Mouse (Mus musculus) small intestine, adult 2 months (tissue): ENCODE measurements around the gene Mlana. TPM values are rescaled to one million over a fixed set of nuclear protein-coding genes. Genes with fewer than 3 reads are reported as not detected.

ENCODE experiments used
- H3K27ac ChIP-seq: fragments of 200-500 bp; 2 replicates; pipeline ENCODE4 v1.5.1; 2012; ENCODE audit warnings: low read depth, low read length, control low read depth, inconsistent platforms; ENCODE audit not compliant: insufficient read depth
- H3K27me3 ChIP-seq: fragments of 200-500 bp; 2 replicates; pipeline ENCODE4 v1.6.1; 2012; ENCODE audit warnings: mild to moderate bottlenecking, moderate library complexity, low read length, inconsistent platforms; ENCODE audit not compliant: control insufficient read depth, insufficient read depth
- H3K36me3 ChIP-seq: fragments of 200-500 bp; 2 replicates; pipeline ENCODE4 v1.6.1; 2012; ENCODE audit warnings: mild to moderate bottlenecking, low read length, control low read depth, inconsistent platforms; ENCODE audit not compliant: control insufficient read depth, insufficient read depth
- H3K4me1 ChIP-seq: fragments of 200-500 bp; 2 replicates; pipeline ENCODE4 v1.6.1; 2012; ENCODE audit warnings: low read length, inconsistent platforms, mixed read lengths; ENCODE audit not compliant: control insufficient read depth, insufficient read depth, insufficient read length
- H3K4me3 ChIP-seq: fragments of 200-500 bp; 2 replicates; pipeline ENCODE4 v1.5.1; 2012; ENCODE audit warnings: low read depth, mild to moderate bottlenecking, control low read depth, inconsistent platforms, low read length, moderate library complexity
- CTCF ChIP-seq: fragments of 200-500 bp; IDR thresholded peaks from 2 replicates; pipeline ENCODE4 v1.5.1; 2012; ENCODE audit warnings: low read depth, mild to moderate bottlenecking, control low read depth, inconsistent platforms, low read length, moderate library complexity, mixed read lengths; ENCODE audit not compliant: insufficient replicate concordance, insufficient read length; ENCODE audit errors: extremely low read depth
- POLR2A ChIP-seq: fragments of 200-500 bp; IDR thresholded peaks from 2 replicates; pipeline ENCODE4 v1.6.1; 2012; ENCODE audit warnings: low read depth, mild to moderate bottlenecking, control low read depth, inconsistent platforms, low read length, moderate library complexity
- WGBS: fragments of 180-500 bp; shearing (Covaris S2); methylation state at CpG from one replicate; pipeline ENCODE4 v1.1.7; 2018; 5-methylcytosine and 5-hydroxymethylcytosine counted together
- polyA plus RNA-seq: library from polyadenylated mRNA; depleted of rRNA; stranded (reverse); fragments of >200 nt; gene quantifications from 2 replicates; pipeline ENCODE4 v1.2.3, GENCODE M21; 2012

The Mlana gene
- polyA plus RNA-seq, 1 experiment = not detected

DNA sequence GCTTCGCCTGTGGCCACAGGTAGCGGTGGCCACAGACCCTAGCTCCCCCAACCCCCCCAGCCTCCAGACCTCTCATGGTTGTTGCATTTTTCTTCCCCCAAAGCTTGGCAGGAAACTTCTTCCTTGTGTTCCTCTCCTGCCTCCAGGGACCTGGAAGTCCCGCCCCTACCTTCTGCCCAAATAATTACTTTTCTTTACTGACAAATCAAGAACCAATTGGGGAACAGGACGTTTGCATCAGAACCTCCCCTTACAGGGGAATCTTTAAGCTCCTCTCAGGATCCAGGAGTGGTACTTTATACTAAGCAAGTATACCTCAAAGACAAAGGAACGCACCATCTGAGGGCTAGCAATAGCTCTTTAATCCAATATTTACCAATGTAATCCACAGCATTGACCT lies 32.7 kb upstream of the Mlana start:
- no peak for TF ChIP-seq CTCF
- no peak for TF ChIP-seq POLR2A
- H3K4me1 ChIP-seq = peaks cover 22% of the 10 kb centered on the region; the same call in 1 of the 2 replicates
- H3K4me3 ChIP-seq = no peak overlapping the region
- no peaks in the 10 kb centered on the region for H3K27me3 ChIP-seq
- no peaks in the 10 kb centered on the region for H3K36me3 ChIP-seq
- WGBS = 85% methylated on average over 5 of the region's 5 CpGs
- H3K27ac ChIP-seq = no peak overlapping the region

DNA sequence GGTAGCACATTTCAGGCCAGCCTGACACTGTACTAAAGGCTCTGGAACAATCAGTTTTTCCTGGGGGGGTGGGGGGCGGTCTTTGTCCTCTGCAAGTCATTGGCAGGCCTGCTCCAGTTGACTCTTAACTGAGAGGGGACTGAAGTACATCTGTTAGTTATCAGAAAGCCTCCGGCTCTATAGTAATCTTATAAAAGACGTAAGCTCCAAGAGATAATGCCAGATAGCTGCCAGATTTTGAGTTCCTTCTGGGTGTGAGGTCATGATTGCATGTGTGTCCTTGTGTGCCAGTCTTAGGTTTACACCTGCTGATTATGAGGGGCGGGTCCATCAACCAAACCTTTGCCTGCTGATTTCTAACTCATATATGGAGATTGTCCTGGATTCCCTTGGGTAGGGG lies 31.5 kb upstream of the Mlana start:
- Histone ChIP-seq H3K36me3 (no peaks in the 10 kb centered on the region), H3K27me3 (no peaks in the 10 kb centered on the region), H3K4me1 (peaks cover 21% of the 10 kb centered on the region; the same call in 1 of the 2 replicates), H3K27ac (peak overlapping the region; percentile 65; the same call in 1 of the 2 replicates), H3K4me3 (no peak overlapping the region)
- WGBS = 33% methylated on average over 4 of the region's 4 CpGs
- TF ChIP-seq CTCF (no peak), POLR2A (no peak)

DNA sequence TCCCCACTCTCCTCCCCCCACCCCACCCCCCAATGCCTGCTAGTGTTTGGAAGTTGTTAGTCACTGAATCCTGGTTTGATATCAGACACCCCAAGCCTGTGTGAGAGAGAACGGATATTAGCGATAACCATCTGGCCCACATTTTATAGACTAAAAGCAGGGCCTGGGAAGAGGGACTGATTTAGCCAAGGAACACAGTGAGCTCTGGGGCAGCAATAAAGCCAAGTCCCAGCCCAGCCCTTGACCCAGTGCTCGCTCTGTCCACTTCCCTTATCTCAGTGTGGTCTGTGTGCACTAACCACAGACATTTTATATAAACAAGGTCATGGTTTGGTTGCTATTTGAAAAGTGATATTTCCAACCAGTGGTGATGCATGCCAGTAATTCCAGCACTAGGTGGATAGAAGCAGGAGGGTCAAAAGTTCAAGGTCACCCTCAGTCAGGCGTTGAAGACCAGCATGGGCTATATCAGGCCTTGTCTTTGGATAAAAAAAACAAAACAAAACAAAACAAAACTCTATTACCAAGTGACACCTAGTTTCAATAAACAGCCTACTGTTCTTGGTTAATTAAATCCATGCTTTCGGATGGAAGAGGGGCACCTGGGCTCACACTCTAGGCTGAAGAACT lies 30.5 kb upstream of the Mlana start:
- Histone ChIP-seq H3K27ac (no peak overlapping the region), H3K4me3 (no peak overlapping the region), H3K27me3 (no peaks in the 10 kb centered on the region), H3K36me3 (no peaks in the 10 kb centered on the region), H3K4me1 (peaks cover 13% of the 10 kb centered on the region; the same call in 1 of the 2 replicates)
- 47% methylated on average over 5 of the region's 5 CpGs for WGBS
- no peak for TF ChIP-seq POLR2A
- TF ChIP-seq CTCF = no peak

DNA sequence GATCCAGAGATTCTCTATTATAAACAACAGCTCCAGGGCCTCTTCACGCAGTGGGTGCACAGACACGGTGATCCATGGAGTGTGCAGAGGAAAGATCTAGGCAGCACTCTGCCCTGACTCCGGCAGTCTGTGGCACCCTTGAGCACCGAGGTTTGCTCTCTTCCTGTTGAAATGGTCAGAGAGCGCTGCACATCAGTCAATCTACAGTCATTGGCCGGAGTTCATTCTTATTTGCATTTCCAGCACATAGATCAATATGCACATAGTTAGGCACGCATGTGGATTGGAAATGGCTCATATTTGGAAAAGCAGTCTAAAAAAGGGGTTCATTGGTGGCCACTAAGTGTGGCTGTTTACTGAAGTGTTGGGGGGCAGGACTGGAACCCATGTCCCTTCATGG lies 29.5 kb upstream of the Mlana start:
- no peaks in the 10 kb centered on the region for H3K36me3 ChIP-seq
- H3K27ac ChIP-seq = no peak overlapping the region
- 76% methylated on average over 7 of the region's 7 CpGs for WGBS
- H3K4me3 ChIP-seq = no peak overlapping the region
- TF ChIP-seq POLR2A = no peak
- no peak for TF ChIP-seq CTCF
- H3K4me1 ChIP-seq = peaks cover 13% of the 10 kb centered on the region; the same call in 1 of the 2 replicates
- H3K27me3 ChIP-seq = no peaks in the 10 kb centered on the region

DNA sequence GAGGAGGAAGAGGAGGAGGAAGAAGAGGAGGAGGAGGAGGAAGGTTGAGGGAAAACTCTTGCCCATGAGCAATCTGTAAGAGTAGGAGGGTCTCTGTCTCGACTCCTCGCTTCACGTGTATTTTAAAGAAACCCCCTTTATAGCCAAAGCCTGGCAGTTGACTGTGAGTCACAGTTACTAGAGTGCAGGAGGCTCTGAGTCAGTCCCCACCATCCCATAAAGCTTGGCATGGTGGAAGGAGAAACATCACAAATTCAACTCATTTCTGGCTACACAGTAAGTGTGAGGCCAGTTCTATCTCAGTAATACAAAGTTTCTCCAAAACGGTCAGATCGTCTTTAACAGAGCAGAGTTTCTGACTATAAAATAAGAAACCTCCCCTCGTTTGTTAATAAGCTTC lies 27.4 kb upstream of the Mlana start:
- TF ChIP-seq POLR2A (no peak), CTCF (no peak)
- H3K27ac ChIP-seq = no peak overlapping the region
- 91% methylated on average over 6 of the region's 6 CpGs for WGBS
- peaks cover 19% of the 10 kb centered on the region for H3K4me1 ChIP-seq
- H3K4me3 ChIP-seq = no peak overlapping the region
- H3K27me3 ChIP-seq = no peaks in the 10 kb centered on the region
- no peaks in the 10 kb centered on the region for H3K36me3 ChIP-seq

DNA sequence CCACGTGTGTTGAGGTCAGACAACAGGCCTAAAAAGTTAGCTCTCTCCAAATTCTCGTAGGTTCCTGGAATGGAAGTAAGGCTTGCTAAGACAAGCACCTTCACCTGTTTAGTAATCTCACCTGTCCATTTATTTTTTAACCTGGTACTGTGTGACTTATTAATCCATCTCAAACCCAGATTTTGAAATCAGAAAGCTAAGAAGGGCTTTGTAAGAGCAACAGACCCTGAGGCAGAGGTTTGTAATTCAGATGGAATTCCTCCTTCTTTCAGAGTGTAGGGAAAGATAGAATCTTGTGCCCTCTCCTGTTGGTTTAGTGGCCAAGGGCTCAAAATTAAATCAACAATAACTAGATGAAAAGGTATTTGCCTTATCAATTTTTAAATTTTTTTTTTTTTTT lies 26.5 kb upstream of the Mlana start:
- TF ChIP-seq POLR2A (no peak), CTCF (no peak)
- H3K27ac ChIP-seq = no peak overlapping the region
- no peaks in the 10 kb centered on the region for H3K36me3 ChIP-seq
- no peaks in the 10 kb centered on the region for H3K27me3 ChIP-seq
- peaks cover 14% of the 10 kb centered on the region for H3K4me1 ChIP-seq
- WGBS = 87% methylated on average over 2 of the region's 2 CpGs
- H3K4me3 ChIP-seq = no peak overlapping the region

DNA sequence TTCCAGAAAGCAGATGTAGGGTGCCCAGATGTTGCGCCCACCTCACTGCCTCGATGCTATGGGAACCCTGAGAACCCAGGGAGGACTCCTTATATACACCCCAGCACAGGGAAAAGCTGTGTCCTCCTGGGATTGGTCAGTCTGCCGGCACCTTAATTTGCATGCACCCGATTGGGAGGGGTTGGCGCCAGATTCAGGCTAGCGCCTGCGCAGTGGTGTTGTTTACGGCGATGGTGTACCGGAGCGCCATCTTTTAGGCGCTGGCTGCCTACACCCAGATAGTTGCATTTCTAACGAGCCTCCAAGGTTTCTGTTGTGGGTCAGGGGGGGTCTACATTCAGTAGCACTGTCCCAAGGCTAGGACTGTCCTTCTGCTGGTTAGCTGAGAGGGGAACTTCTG lies 25.0 kb upstream of the Mlana start:
- TF ChIP-seq CTCF = no peak
- no peak for TF ChIP-seq POLR2A
- 95% methylated on average over 13 of the region's 13 CpGs for WGBS
- H3K27me3 ChIP-seq = no peaks in the 10 kb centered on the region

More for the DNA sequence above, 25.0 kb upstream of the Mlana start:
- Histone ChIP-seq H3K36me3 (no peaks in the 10 kb centered on the region), H3K4me1 (peaks cover 12% of the 10 kb centered on the region), H3K4me3 (no peak overlapping the region), H3K27ac (no peak overlapping the region)
